Mouse (Mus musculus): ENCODE measurements at regions not wholly inside any gene's neighbourhood (a gene's known extent, or its start where the extent isn't known, plus 50 kb on each side); places are given as distances from the start of the nearest gene placed in this dataset.

DNA sequence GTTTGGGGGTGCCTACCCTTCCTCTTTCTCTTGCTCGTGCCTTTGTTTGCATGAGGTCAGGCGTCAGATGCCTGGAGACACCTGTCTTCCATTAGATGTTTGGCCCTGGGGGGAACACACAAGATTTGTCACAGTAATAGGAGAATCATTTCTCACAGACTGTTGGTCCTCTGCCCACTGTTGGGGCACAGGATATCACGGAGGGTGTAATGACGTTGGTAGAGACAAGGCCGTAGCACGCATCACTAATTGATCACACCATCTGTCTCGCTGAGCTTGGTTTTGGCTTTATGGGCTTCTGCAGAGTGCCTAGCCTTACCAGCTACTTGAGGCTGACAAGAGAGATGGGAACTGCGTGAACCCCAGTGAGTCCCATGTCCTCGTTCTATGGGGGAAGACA, 136.5 kb downstream of the Zfp36l2 start:
- no peaks in the 10 kb centered on the region for H3K36me3 ChIP-seq (replicated peaks)
- H3K27me3 ChIP-seq (replicated peaks; ENCODE audit: low read depth, poor library complexity, severe bottlenecking): no peaks in the 10 kb centered on the region
- DNase-seq (ENCODE audit: low spot score): no peak
- peaks cover 12% of the 10 kb centered on the region for H3K4me1 ChIP-seq
- H3K9me3 ChIP-seq: peaks cover 7% of the 10 kb centered on the region
- no peak overlapping the region; the same call in 1 of the 2 replicates for H3K27ac ChIP-seq (replicated peaks)
- WGBS: 70% methylated on average over 9 of the region's 9 CpGs
- H3K4me3 ChIP-seq: no peak overlapping the region

DNA sequence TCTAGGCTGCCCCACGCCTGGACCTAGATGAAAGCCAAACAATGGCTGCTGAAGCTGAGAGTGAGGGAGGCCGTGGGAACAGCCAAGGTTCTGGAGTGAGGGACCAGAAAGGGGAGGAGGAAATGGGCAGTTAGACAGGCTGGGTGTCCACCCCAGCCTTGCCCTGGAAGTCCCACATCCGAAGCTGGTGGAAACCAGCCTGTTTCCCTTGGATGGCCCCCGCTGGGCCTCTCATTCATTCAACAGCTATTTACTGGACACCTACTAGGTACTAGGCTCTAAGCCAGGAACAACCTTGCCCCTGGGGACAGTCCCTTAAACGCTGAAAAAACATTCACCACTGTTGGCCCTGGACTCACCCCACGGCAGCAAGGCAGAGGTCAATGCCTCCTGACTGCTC, 139.2 kb downstream of the Zfp36l2 start:
- 62% methylated on average over 6 of the region's 6 CpGs for WGBS
- Histone ChIP-seq H3K36me3 (replicated peaks) (no peaks in the 10 kb centered on the region), H3K27me3 (replicated peaks; ENCODE audit: low read depth, poor library complexity, severe bottlenecking) (no peaks in the 10 kb centered on the region), H3K27ac (replicated peaks) (no peak overlapping the region), H3K4me3 (no peak overlapping the region), H3K4me1 (peaks cover 35% of the 10 kb centered on the region), H3K9me3 (peaks cover 7% of the 10 kb centered on the region)
- DNase-seq (ENCODE audit: low spot score): no peak

DNA sequence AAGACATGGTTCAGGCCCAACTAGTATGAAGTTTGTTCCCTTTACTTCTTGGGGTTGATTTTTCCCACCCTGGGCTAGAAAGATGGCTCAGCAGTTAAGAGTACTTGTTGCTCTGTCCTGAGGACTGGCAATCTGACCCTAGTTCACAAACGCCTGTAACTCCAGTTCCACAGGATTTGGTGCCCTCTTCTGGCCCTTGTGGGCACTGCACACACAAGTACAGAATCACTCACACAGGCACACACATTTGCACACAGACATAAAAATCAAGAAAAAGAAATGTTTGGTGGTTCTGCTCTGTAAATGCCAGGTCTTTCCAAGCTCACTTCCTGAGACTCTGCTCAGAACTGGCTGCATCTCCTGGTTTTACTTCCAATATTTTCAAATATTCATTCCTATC, 140.2 kb downstream of the Zfp36l2 start:
- Histone ChIP-seq H3K4me3 (no peak overlapping the region), H3K27ac (replicated peaks) (no peak overlapping the region), H3K27me3 (replicated peaks; ENCODE audit: low read depth, poor library complexity, severe bottlenecking) (no peaks in the 10 kb centered on the region), H3K36me3 (replicated peaks) (no peaks in the 10 kb centered on the region), H3K9me3 (peaks cover 7% of the 10 kb centered on the region), H3K4me1 (peaks cover 46% of the 10 kb centered on the region)
- DNase-seq (ENCODE audit: low spot score): no peak
- 81% methylated on average over 1 of the region's 1 CpGs for WGBS

DNA sequence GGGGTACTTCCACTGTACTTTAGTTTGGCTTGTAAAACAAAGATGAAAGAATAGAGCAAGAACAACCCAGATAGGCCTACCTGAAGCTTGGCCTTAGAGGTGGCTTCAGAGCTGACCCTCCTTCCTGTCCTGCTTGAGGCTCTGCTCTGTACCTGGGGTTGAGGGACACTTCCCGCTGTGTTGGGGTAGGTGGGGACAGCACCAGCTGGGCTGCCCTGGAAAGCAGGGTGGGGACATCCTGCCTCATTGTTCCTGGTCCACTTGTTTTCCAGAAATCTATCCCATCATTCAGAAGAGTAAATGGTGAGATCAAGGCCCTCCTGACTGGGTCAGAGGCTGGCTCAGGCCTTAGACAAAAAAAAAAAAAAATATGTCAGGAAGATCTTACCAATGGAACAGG, 141.9 kb downstream of the Zfp36l2 start:
- 89% methylated on average over 1 of the region's 1 CpGs for WGBS
- DNase-seq (ENCODE audit: low spot score): no peak

DNA sequence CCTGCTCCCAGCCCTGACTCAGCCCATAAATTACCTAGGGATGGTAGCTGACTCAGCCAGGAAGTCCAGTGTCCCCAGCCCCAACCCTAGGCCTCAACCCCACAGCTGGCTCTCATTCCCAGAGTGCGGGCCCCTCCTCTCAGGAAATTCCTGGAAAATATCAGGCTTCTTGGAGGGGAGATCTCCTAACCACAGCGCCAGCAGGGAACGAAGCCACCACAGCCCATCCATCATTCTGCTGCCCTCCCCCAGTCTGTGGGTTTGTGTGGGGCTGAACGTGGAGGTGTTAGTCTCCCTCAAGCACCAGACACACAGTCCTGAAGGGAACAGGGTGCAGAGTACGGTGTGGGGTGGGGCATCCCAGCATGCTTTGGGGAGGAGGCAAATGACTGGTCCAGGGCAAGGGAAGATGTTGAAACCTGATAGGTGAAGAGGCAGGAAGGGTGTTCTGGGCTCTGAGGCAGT, 143.2 kb downstream of the Zfp36l2 start:
- Histone ChIP-seq H3K9me3 (peaks cover 9% of the 10 kb centered on the region), H3K27ac (replicated peaks) (peak overlapping the region; percentile 78), H3K4me3 (no peak overlapping the region), H3K27me3 (replicated peaks; ENCODE audit: low read depth, poor library complexity, severe bottlenecking) (no peaks in the 10 kb centered on the region), H3K4me1 (peaks cover 43% of the 10 kb centered on the region), H3K36me3 (replicated peaks) (no peaks in the 10 kb centered on the region)
- 34% methylated on average over 5 of the region's 5 CpGs for WGBS
- DNase-seq (ENCODE audit: low spot score): peak; percentile 85

More for the DNA sequence above, 141.9 kb downstream of the Zfp36l2 start:
- no peaks in the 10 kb centered on the region for H3K27me3 ChIP-seq (replicated peaks; ENCODE audit: low read depth, poor library complexity, severe bottlenecking)
- H3K4me1 ChIP-seq: peaks cover 43% of the 10 kb centered on the region
- peaks cover 9% of the 10 kb centered on the region for H3K9me3 ChIP-seq
- peak overlapping the region; percentile 78 for H3K27ac ChIP-seq (replicated peaks)
- H3K36me3 ChIP-seq (replicated peaks): no peaks in the 10 kb centered on the region
- no peak overlapping the region for H3K4me3 ChIP-seq

DNA sequence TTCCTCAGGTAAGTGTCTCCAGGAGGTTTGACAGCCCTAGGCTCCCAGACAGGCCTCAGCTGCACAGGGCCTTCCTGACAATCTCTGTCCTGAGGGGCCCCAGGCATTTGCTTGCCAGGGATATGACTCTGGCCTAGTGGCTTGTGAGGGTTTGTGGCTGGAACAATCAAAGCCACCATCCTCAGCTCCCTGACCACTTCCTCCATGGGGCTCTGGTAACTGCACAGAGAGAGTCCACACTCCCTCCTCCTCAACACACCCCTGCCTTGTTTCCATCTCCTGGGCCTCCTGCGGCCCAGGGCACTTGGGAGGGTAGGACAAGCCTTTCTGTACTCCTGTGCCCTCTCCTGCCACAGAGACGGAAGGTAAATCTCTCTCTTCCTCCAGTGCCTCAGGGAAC, 144.6 kb downstream of the Zfp36l2 start:
- no peaks in the 10 kb centered on the region for H3K36me3 ChIP-seq (replicated peaks)
- WGBS: 84% methylated on average over 2 of the region's 2 CpGs
- peak overlapping the region; percentile 78 for H3K27ac ChIP-seq (replicated peaks)
- H3K4me1 ChIP-seq: peaks cover 43% of the 10 kb centered on the region
- DNase-seq (ENCODE audit: low spot score): no peak
- no peaks in the 10 kb centered on the region for H3K27me3 ChIP-seq (replicated peaks; ENCODE audit: low read depth, poor library complexity, severe bottlenecking)
- no peak overlapping the region for H3K4me3 ChIP-seq
- peaks cover 9% of the 10 kb centered on the region for H3K9me3 ChIP-seq

DNA sequence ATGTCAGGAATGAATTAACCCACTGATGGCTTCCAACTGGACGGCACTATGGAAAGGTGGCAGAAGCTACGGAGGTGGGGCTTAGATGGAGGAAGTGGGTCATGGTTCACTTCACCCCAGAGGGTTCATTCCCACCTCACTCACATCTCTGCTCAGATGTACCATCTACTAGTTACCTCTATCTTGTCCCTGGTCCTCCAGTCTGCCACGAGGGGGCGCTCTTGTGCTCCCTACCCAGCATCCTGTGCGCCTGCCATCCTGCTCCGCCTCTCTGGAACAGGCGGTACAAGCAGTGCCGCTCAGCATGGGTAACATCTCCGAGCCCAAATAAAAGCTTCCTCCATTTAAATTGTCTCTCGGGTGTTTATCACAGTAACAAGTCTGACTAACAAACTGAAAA, 148.3 kb downstream of the Zfp36l2 start:
- WGBS: 82% methylated on average over 10 of the region's 10 CpGs
- Histone ChIP-seq H3K27me3 (replicated peaks; ENCODE audit: low read depth, poor library complexity, severe bottlenecking) (no peaks in the 10 kb centered on the region), H3K4me1 (peaks cover 47% of the 10 kb centered on the region), H3K36me3 (replicated peaks) (no peaks in the 10 kb centered on the region), H3K4me3 (no peak overlapping the region), H3K9me3 (peaks cover 2% of the 10 kb centered on the region; the same call in 1 of the 2 replicates), H3K27ac (replicated peaks) (no peak overlapping the region)
- DNase-seq (ENCODE audit: low spot score): no peak

DNA sequence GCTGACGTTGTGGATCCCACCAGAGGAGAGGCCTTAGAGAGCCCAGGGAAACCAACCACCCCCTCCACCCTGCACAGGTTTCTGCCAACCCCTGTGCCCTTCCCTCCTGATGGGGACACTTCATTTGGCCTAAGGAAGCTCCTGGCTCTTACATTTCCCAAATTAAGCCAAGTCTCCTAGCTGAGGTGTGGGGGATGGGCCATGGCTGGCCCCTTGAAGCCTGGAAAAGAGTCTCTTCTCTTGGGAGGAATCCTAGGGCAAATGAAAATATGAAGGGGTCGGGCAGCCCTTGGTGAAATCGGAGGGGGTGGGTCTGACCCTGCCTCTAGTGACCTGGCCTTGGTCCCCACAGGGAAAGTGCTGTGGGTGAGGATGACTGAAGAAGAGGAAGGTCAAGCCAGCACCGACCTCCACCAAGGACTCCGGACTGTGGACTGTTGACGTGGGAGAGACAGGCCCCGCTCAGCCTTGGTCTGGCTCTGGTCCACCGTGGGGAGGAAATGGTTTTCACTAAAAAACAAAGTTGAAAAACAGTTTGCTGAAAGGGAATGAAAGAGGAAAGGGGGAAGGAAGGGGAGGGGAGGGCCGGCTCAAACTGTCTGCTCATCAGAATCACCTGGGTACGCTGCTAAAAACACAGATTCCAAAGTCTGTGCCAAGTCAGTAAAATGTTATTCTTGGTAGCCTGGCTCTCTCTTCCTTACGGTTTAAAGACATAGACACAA, 150.0 kb downstream of the Zfp36l2 start:
- Histone ChIP-seq H3K36me3 (replicated peaks) (no peaks in the 10 kb centered on the region), H3K27me3 (replicated peaks; ENCODE audit: low read depth, poor library complexity, severe bottlenecking) (0 out of 2 replicates have a peak, but pooled peaks cover 3% of the 10 kb centered on the region), H3K4me3 (no peak overlapping the region), H3K4me1 (peaks cover 47% of the 10 kb centered on the region), H3K27ac (replicated peaks) (peak overlapping the region; percentile 62), H3K9me3 (peaks cover 2% of the 10 kb centered on the region; the same call in 1 of the 2 replicates)
- DNase-seq (ENCODE audit: low spot score): no peak
- WGBS: 60% methylated on average over 11 of the region's 11 CpGs

DNA sequence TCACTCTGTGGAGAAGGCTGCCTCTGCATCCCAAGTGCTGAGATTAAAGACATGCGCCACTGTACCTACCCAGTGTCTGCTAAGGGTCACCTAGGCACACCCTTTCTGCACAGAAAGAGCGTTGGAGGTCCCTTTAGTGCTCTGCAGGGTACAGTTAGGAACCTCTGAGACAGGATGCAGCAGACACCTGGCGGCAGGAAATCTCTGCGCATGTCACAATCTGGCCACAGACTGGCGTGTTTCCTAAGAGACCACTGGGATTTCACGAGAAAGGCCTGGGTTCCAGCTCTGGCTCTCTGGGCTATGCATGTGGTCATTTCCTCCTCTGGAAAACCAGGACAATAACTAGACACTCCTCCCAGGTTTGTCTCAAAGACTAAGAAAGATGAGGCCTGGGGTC, 151.7 kb downstream of the Zfp36l2 start:
- Histone ChIP-seq H3K27me3 (replicated peaks; ENCODE audit: low read depth, poor library complexity, severe bottlenecking) (0 out of 2 replicates have a peak, but pooled peaks cover 7% of the 10 kb centered on the region), H3K9me3 (peaks cover 2% of the 10 kb centered on the region; the same call in 1 of the 2 replicates), H3K4me1 (peaks cover 58% of the 10 kb centered on the region), H3K36me3 (replicated peaks) (no peaks in the 10 kb centered on the region), H3K27ac (replicated peaks) (no peak overlapping the region), H3K4me3 (no peak overlapping the region)
- 89% methylated on average over 6 of the region's 6 CpGs for WGBS
- no peak for DNase-seq (ENCODE audit: low spot score)

DNA sequence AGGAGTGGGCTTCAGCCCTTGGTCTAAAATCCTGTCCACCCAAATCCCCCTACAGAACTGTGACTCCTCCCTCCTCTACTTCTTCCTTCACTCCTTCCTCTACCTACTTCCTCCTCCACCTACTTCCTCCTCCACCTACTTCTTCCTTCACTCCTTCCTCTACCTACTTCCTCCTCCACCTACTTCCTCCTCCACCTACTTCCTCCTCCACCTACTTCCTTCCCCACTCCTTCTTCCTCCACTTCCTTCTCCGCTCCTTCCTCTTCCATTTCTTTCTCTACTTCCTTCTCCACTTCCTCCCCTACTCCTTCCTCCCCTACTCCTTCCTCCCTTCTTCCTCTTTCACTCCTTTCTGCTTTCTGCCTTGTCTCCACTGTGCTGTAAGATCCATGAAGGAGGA, 152.9 kb downstream of the Zfp36l2 start:
- H3K27me3 ChIP-seq (replicated peaks; ENCODE audit: low read depth, poor library complexity, severe bottlenecking): peaks cover 9% of the 10 kb centered on the region; the same call in 1 of the 2 replicates
- peaks cover 61% of the 10 kb centered on the region for H3K4me1 ChIP-seq
- peak overlapping the region; percentile 57; the same call in 1 of the 2 replicates for H3K27ac ChIP-seq (replicated peaks)
- H3K4me3 ChIP-seq: no peak overlapping the region
- H3K36me3 ChIP-seq (replicated peaks): no peaks in the 10 kb centered on the region
- no peak for DNase-seq (ENCODE audit: low spot score)
- 96% methylated on average over 1 of the region's 1 CpGs for WGBS
- H3K9me3 ChIP-seq: no peaks in the 10 kb centered on the region

DNA sequence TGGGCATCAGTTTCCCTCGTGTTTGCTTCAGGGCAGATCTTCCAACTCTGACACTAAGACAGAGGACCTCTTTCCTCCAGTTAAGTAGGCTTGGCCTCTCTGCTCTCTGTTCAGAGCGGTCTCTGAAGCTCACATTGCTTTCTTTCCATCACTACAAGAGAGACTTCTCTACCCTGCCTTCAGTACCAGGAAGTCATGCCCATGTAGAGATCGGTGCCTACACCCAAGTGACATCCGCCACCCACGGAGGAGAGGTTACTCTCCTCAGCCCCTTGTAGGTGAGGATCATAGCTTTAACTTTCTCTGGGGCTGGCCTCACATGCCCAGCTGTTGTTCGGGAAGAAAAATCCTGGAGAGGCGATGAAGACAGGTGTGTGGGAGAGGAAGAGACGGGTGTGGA, 155.3 kb downstream of the Zfp36l2 start:
- H3K9me3 ChIP-seq: no peaks in the 10 kb centered on the region
- peaks cover 24% of the 10 kb centered on the region for H3K27me3 ChIP-seq (replicated peaks; ENCODE audit: low read depth, poor library complexity, severe bottlenecking)
- peak overlapping the region; percentile 52; the same call in 1 of the 2 replicates for H3K27ac ChIP-seq (replicated peaks)
- DNase-seq (ENCODE audit: low spot score): no peak
- H3K4me3 ChIP-seq: no peak overlapping the region
- no peaks in the 10 kb centered on the region for H3K36me3 ChIP-seq (replicated peaks)
- 86% methylated on average over 8 of the region's 8 CpGs for WGBS
- peaks cover 69% of the 10 kb centered on the region for H3K4me1 ChIP-seq

DNA sequence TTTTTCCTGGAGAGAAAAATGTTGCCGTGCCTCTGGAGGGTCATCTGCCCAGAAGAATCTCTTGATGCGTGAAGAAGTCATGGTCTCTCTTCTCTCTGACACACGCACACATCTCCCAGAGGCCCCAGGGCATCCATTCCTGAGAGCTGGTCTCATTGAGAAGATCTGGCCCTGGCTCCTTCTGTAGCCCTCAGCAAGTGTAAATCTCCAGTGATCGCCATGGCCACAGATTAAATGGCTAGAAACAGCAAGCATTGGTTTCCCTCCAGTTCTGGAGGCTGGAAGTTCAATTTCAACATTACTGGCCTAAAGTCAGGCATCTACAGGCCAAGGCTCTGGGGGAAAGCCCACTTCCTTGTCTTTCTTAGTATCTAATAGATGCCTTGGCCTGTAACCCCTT, 155.9 kb downstream of the Zfp36l2 start:
- Histone ChIP-seq H3K36me3 (replicated peaks) (no peaks in the 10 kb centered on the region), H3K4me1 (peaks cover 71% of the 10 kb centered on the region), H3K27me3 (replicated peaks; ENCODE audit: low read depth, poor library complexity, severe bottlenecking) (peaks cover 29% of the 10 kb centered on the region), H3K4me3 (no peak overlapping the region), H3K27ac (replicated peaks) (peak overlapping the region; percentile 20; the same call in 1 of the 2 replicates), H3K9me3 (no peaks in the 10 kb centered on the region)
- no peak for DNase-seq (ENCODE audit: low spot score)
- 68% methylated on average over 4 of the region's 4 CpGs for WGBS

DNA sequence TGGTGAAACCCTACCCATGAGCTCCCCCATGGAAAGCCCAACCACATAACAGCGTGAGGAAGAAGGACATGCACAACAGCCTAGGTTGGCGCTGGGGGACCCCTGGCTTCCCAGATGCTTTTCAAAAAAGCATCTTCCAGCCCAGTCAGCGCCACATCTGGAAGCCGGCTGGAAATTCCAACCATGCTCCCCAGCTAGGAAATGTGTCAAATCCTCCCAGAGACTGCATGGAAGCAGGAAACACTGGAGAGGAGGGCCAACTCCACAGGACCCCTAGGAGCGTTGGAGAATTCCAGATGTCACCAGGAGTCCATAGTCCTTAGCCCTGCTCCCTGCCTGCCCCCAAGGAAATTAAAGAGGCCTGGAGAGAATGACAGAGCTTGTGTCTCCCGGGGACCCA, 156.4 kb downstream of the Zfp36l2 start:
- 37% methylated on average over 6 of the region's 6 CpGs for WGBS
- no peaks in the 10 kb centered on the region for H3K36me3 ChIP-seq (replicated peaks)
- DNase-seq (ENCODE audit: low spot score): peak; percentile 72
- peaks cover 75% of the 10 kb centered on the region for H3K4me1 ChIP-seq
- H3K27ac ChIP-seq (replicated peaks): peak overlapping the region; percentile 20; the same call in 1 of the 2 replicates
- peaks cover 34% of the 10 kb centered on the region for H3K27me3 ChIP-seq (replicated peaks; ENCODE audit: low read depth, poor library complexity, severe bottlenecking)
- H3K9me3 ChIP-seq: no peaks in the 10 kb centered on the region
- no peak overlapping the region for H3K4me3 ChIP-seq

All from embryonic facial prominence, embryonic 10.5 days (tissue).